Mouse (Mus musculus): ENCODE results near the gene Mzt1. TPM values are rescaled to one million over a fixed set of nuclear protein-coding genes. Genes with fewer than 3 reads are reported as not detected.

Mzt1 gene
- polyA plus RNA-seq, 2 experiments: 25.8 to 30.4 TPM

DNA sequence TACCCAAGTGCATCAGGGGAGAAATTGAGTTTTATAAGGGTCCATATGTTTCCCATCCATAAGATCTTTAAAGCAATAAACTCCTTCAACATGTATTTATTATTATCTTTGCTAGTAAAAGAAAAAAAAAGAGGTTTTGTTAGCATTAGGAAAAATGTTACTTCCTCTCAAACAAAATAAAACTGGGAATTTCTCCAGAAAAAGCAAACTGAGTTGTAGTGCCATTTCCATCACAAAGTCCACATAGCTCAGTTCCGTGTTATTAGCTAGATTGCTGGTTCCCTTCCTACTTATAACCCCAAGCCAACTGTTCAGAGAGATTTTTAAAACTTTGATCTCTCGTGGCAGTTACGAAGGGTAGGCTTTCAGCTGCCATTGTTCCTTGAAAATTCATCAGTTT, 55.3 kb downstream of the Mzt1 start:
- H3K36me3 ChIP-seq (replicated peaks; ENCODE audit: control insufficient read depth, insufficient read depth, low read depth): no peaks in the 10 kb centered on the region

DNA sequence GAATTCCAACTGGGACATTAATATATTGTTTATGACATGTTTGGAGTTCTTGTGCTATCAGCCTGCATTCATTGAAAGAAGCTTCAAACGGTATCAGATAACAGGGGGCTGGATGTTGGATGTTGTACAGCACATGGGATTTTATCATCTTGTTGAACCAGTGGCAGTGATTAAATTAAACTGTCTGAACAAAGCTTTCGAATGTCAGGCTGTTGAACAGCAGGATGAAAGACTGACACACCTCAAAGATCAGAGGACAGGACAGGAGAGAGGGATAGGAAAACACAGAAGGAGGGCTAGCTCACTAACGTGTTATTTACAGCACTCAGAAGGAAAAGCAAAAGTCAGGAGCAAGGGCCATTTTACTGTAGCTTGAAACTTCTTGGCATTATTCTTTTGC, 56.1 kb downstream of the Mzt1 start:
- H3K27me3 ChIP-seq (ENCODE audit: control insufficient read depth, insufficient read depth, low read length): no peaks in the 10 kb centered on the region
- ATAC-seq (ENCODE audit: insufficient read depth) (no peak), DNase-seq (ENCODE audit: low read depth in 3 of 3, low spot score in 3 of 3) (no peak)
- H3K9me3 ChIP-seq (ENCODE audit: control insufficient read depth, low read length): no peaks in the 10 kb centered on the region
- no peak overlapping the region for H3K27ac ChIP-seq
- 55% methylated on average over 3 of the region's 3 CpGs for WGBS (ENCODE audit: insufficient replicate concordance)
- no peak overlapping the region for H3K4me3 ChIP-seq (ENCODE audit: insufficient read depth in 1 of 2, low read depth in 2 of 2, low read length in 2 of 2)
- H3K36me3 ChIP-seq (replicated peaks; ENCODE audit: control insufficient read depth, insufficient read depth, low read depth): no peaks in the 10 kb centered on the region
- no peak for TF ChIP-seq CTCF (IDR thresholded peaks at IDR 0.05; ENCODE audit: low read depth)
- H3K9ac ChIP-seq (replicated peaks): no peak overlapping the region
- H3K4me2 ChIP-seq (ENCODE audit: low read depth): no peak overlapping the region
- H3K4me1 ChIP-seq (replicated peaks; ENCODE audit: control insufficient read depth in 2 of 2, insufficient read depth in 2 of 2, low read length in 1 of 2): no peaks in the 10 kb centered on the region

More for the DNA sequence above, 55.3 kb downstream of the Mzt1 start:
- Histone ChIP-seq H3K27ac (no peak overlapping the region), H3K4me1 (replicated peaks; ENCODE audit: control insufficient read depth in 2 of 2, insufficient read depth in 2 of 2, low read length in 1 of 2) (no peaks in the 10 kb centered on the region), H3K9ac (replicated peaks) (no peak overlapping the region), H3K27me3 (ENCODE audit: control insufficient read depth, insufficient read depth, low read length) (no peaks in the 10 kb centered on the region), H3K4me3 (ENCODE audit: insufficient read depth in 1 of 2, low read depth in 2 of 2, low read length in 2 of 2) (no peak overlapping the region), H3K4me2 (ENCODE audit: low read depth) (no peak overlapping the region), H3K9me3 (ENCODE audit: control insufficient read depth, low read length) (no peaks in the 10 kb centered on the region)
- no peak for ATAC-seq (ENCODE audit: insufficient read depth)
- WGBS (ENCODE audit: insufficient replicate concordance): 50% methylated on average over 3 of the region's 3 CpGs
- TF ChIP-seq CTCF (IDR thresholded peaks at IDR 0.05; ENCODE audit: low read depth) (no peak), EP300 (IDR thresholded peaks at IDR 0.05; ENCODE audit: low read depth) (no peak)
- DNase-seq (ENCODE audit: low read depth in 3 of 3, low spot score in 3 of 3): no peak

Other genes with a start within 250 kb of the Mzt1 start
- gene Rpl36a-ps1, start 51.8 kb downstream of the Mzt1 start, polyA plus RNA-seq (2012; rRNA removed): 0.79 and 4.8 TPM in 2 replicates
- 1.6 and 2.5 TPM in 2 replicates for gene Rpl36a-ps1, start 51.8 kb downstream of the Mzt1 start, polyA plus RNA-seq (2014; fragmentation: Nextera tagmentation; extraction: Ambion mirVana)
- 8.9 and 12.4 TPM in 2 replicates for gene Bora, start 88 bp upstream of the Mzt1 start, polyA plus RNA-seq (2012; rRNA removed)
- gene Bora, start 88 bp upstream of the Mzt1 start, polyA plus RNA-seq (2014; fragmentation: Nextera tagmentation; extraction: Ambion mirVana): 18.4 and 21.1 TPM in 2 replicates
- 1.4 and 2.8 TPM in 2 replicates for gene Pibf1, start 53.3 kb upstream of the Mzt1 start, polyA plus RNA-seq (2012; rRNA removed)
- gene Pibf1, start 53.3 kb upstream of the Mzt1 start, polyA plus RNA-seq (2014; fragmentation: Nextera tagmentation; extraction: Ambion mirVana): 5.3 and 5.6 TPM in 2 replicates
- gene Dis3, start 53.6 kb upstream of the Mzt1 start, polyA plus RNA-seq (2012; rRNA removed): 6.0 and 9.6 TPM in 2 replicates
- gene Dis3, start 53.6 kb upstream of the Mzt1 start, polyA plus RNA-seq (2014; fragmentation: Nextera tagmentation; extraction: Ambion mirVana): 16.3 and 18.1 TPM in 2 replicates

Measured in liver, embryonic 14.5 days (tissue).